Mouse (Mus musculus): Measurements from ENCODE around the gene Pan2.

DNA sequence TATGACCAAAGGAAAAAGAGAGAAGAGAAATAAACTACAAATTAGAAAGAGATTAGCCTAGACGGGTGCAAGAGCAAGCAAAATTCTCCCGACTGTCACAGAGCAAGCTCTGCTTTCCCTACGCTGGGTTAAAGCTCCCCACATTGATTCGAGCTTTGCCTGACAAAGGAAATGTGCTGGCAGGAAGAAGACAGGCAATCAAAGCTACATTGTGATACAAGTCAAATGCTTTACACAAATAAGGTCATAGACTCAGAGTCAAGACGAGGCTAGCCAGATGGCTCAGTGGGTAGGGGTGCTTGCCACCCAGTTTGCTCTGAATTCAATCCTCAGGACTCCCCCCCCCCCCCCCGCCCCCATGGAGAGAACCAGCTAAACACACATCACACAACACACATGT lies 66.9 kb downstream of the Pan2 start:
- TF ChIP-seq POLR2A (IDR thresholded peaks at IDR 0.05; ENCODE audit: borderline replicate concordance, control insufficient read depth, low read depth, low read length) (no peak), CTCF (IDR thresholded peaks at IDR 0.05; ENCODE audit: control insufficient read depth, insufficient read depth, low read length) (no peak)

Data from bone marrow, adult 2 months (tissue).